Mouse (Mus musculus) adrenal gland, adult 8-10 months (tissue): Measurements from ENCODE around the gene Mfn1. TPM values are rescaled to one million over a fixed set of nuclear protein-coding genes. Genes with fewer than 3 reads are reported as not detected.

Experiments
- DNase-seq: peaks from one replicate; pipeline ENCODE4 v3.0.0; 2022
- total RNA-seq, 4 experiments: library from RNA; stranded (reverse); gene quantifications; 2 replicates each; pipeline ENCODE4 v1.2.4; 2022

Mfn1 gene
- total RNA-seq = 100 to 1,000 TPM in 3 of 4 experiments, 10 to 100 TPM in 1; 93.1 to 124 (median 115) TPM

DNA sequence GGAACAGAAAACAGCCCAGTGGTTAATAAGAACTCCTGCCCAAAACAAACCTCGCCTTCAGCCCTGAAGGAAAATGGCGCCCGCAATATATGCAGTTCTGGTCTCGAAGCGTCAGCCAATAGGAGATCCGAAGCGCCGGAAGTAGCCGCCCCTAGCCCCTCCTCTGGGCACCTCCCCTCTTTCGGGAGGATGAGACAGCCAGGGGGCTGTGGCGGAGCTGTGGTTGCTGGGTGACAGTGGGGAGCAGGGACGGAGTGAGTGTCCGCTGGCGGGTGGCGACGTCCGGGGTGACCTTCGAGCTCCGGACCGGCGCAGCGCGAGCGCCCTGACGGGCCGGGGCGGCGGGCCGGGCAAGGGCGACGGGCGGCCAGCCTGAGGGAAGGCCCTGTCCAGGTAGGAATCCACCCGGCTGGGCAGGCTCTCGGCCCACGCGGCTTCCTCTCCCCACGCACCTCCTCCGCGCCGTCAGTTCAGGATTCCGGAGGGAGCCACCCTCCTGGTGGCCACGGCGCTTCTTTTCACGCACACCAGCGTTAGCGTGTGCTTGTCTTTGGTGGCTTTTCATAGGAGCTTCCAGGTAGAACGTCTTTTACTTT is at the start of gene Mfn1:
Mfn1 (plus strand) TSS at position 163 of the 596 bp plus-strand sequence.
- peak; percentile 97 for DNase-seq

DNA sequence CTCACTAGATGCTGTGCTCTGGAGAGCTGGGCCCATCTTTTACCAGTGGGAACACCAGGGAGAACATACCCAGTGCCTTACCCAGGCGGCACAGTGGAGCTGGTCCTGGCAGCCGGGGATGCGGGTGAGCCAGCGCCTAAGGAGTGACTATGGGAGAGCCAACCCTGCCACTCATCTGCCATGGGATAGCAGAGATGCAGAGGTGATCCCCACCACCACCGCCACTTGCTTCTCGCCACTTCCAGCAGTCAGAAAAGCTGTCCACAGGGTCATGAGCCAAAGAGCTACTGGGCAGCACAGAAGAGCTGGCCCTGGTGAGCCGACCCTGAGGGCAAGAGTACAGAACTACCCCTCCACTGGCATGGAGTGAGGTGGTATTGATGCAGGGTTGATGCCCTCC is 49.3 kb upstream of the Mfn1 start:
- no peak for DNase-seq

DNA sequence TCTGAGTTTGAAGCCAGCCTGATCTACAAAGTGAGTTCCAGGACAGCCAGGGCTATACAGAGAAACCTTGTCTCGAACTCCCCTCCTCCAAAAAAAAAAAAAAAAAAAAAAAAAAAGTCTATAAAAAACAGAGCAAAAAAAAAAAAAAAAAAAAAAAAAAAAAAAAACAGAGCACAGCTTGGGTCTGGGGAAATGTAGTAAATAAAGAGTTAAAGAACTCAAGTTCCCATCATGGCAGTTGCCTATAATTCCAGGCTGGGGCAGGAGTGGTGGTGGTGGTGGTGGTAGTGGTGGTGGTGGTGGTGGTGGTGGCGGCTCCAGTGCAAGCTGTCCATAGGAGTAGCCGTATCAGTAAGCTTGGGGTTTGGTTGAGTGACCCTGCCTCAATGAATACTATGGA is 46.2 kb upstream of the Mfn1 start:
- DNase-seq = no peak

DNA sequence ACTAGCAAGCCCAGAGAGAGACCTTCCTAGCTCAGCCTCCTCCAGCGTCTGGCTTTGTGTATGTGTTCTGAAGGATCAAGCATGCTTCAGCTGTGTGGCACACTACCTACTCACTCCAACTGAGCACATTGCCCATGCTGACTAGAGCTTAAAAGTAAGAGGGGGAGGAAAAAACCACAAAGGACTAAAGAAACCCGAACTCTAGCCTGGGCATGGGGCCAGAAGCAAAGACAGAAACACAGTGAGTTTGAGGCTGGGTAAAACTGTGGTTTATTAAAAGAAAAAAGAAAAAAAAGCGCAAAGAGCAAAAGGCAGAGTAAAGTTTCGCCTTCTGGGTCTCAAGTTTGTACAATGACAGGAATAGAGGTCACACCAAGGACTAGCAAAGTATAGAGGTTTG is 42.7 kb upstream of the Mfn1 start:
- DNase-seq = no peak

DNA sequence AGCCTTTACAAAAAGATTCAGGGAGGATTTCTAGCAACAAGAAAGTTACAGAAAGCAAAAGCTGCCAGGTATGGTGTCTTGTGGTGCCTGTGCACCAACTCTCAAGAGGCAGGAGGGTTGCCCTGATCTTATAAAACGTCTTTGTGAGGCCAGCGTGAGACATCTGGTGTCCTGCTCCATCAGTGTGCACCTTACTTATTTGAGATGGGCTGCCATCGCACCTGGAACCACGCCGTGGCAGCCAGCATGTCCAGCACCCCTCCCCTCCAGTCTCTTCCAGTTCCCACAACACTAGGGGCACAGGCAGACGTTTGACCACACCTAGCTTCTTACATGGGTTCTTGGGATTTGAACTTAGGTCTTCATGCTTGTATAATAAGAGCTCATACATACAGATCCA is 41.1 kb upstream of the Mfn1 start:
- DNase-seq = no peak

DNA sequence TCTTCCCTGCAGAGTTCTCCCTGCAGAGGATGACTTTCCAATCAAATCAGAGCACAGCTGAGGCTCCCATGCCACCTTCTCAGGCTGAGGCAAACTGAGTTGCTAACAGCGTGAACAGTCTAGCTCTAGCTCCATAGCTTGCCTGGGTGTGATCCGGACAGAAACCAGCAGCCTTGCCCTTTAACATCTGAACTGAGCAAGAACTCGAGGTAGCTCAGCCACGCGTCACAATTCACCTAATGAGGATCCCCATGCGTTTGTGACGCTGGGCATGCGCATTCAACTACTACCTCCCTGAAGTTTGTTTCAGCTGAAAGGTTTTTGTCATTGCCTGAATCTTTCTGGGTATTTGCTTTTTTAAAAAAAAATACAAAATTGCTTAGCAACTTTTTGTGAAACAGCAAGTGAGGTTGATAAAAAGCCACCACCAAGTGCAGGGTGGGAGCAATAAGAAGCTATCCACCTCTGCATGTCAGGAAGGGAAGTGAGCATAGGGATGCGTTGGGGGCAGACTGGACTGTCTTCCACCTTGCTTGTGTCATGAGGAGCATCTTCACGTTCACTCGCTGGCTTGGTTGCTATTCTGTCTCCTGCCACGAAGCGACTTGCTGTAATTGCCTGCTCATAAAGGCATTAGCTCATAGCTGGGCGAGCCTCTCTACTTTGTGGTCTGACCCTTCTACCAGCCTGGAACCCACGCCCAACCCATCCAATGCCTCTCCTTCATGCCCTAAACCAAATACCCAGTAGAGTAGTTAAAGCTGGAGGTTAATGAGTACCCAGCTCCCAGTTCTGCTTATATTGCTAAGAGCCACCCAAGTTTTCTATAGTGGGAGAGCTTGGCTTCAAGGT is 39.0 kb upstream of the Mfn1 start:
- no peak for DNase-seq

DNA sequence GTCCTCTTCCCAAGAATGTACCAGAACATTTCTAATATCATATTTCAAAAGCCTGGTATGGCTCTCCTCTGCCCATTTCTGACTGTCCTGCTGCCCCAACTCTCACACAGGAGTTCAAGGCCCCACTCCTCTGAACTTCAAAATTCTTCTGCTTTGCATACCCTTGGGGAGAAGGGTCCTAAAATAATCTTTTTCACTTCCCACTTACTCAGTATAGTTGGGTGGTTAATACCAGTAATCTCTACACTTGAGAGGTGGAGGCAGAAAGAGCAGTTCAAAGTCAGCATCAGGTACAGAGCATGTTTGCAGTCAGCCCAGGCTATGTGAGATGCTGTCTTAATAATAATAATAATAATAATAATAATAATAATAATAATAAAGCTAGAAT is 38.3 kb upstream of the Mfn1 start:
- DNase-seq = no peak

DNA sequence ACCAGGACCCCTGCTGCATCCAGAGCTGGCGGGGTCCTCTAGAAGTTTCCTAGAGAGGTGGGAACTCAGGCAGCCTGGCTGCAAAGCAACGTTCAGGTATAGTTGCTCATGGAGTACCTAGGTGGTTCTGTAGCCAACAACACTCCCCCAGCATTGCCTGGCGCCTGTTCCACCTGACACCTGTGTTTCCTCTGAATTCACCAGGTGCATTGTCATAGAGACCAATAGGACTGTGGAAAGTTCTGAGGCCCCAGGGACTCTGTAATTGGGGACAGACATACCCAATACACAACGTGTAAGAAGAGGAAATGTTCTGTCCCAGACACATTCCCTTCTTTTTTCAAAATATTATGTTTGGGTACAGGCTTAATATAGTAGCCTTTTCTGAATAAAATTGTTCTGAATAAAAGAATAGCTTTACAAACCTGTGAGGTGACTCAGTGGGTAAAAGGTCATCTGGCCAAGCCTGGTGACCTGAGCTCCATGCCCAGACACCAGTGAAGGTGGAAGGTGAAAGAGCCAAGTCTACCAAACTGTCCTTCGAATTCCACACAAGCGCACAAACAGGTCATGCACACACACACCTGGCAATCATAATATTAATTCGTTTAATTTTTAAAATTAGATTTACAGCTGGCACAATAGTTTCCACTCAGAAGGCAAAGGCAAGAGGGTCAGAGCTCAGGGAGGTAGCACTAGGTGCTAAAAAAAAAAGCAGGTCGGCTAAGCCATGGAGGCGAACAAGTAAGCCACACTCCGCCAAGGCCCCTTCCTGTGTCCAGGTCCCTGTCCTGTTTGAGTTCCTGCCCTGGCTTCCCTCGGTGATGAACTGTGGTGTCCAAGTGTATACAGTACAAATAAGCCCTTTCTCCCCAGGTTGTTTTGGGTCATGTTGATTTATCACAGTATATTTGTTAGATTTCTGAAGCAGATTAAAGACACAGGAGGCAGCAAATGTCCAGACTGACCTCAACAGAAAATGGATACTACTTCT is 36.9 kb upstream of the Mfn1 start, which contains the start of gene Kcnmb3:
Kcnmb3 (minus strand) TSS at position 135 of the 994 bp plus-strand sequence.
- DNase-seq = no peak

DNA sequence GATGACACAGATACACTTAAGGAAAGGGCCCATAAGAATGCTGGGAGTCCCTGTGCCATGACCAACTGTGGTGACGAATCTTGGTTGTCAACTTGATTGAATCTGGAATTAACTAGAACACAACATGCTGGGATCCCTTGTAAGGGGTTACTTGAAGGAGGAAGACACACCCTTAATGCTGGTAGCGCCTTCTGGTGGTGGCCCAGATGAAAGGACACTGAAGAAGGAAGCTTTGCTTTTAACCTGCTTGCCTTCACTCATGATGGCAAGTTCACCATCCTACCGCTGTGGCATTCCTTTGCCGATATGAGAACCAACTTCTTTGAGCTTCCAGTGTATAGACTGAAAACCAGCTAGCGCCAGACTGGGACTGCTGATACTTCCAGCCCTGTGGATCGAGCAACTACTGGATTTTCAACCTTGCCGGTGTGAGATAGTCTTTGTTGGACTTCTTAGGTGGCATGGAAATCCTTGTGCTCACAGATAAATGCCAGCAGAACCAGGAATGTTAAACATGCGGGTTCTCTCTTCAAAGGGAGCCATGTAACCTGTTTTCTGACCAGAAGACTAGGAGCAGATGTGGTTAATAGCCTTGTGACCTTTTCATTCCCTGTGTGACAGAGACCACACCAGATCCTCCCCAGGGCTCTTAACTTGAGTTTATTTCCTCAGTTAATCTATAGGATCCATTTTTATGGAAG is 34.7 kb upstream of the Mfn1 start:
- no peak for DNase-seq

DNA sequence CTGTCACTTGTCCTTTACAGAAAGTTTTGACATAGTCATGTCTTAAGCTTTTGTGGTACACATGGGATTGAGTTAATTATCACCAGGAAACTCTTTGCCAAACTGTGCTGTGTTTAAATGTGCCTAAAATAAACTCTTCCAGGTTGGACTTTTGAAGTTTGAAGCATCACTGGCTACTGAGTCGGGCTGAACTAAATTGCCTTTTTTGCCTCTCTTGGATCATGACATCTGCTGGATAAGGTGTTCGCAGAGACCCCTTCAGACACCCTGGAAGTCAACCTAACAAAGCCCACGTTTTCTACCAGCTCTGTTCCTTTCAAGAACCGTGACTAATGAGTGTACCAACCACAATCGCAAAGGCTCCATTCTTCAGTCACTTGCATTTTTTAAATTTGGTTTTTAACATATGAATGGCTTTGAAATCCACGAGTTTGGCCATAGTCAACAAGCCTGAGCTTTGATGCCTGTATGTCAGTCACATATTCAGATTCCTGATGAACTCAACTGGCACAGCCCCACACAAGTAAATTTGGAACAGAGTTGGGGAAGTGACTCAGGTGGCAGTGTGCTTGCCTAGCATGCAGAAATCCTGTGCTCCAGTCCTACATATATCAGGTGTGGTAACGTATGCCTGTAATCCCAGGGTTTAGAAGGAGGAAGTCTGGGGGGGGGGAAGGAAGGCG is 34.0 kb upstream of the Mfn1 start:
- no peak for DNase-seq

DNA sequence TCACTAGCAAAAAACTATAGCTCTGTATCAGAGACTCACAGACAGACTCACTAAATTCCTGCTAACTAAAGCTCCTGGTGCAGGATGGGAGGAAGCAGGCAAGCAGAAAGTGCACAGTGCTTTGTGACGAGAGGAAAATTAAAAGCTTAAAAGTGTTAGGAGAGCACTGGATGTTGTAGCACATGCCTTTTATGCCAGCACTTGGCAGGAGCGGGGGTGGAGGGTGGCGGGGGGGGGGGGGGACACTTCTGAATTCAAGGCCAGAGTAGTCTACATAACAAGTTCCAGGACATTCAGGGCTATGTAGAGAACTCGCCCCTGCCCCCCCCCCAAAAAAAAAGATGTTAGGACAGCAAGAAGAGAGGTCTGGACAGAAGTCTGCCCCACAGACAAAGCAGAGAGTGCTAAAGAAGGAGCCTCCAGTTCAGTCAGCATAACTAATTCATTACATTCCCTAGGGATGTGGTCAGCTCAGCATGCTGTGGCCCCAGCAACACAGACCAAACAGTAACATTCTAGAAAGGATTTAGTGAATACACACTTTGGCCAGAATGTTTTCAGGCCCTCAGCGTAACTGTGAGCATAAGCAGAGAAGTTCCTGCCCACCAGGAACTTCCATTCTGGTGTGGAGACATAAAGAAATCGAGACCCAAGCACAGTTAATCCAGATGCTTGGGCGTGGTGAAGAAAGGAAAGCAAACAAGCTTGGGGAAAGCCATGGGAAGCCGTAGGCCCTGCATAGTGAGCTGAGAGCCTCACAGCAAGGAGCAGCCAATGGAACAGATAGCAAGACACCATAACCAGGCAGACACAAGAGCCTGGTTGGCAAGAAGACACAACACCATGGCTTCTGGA is 33.2 kb upstream of the Mfn1 start:
- DNase-seq = no peak

DNA sequence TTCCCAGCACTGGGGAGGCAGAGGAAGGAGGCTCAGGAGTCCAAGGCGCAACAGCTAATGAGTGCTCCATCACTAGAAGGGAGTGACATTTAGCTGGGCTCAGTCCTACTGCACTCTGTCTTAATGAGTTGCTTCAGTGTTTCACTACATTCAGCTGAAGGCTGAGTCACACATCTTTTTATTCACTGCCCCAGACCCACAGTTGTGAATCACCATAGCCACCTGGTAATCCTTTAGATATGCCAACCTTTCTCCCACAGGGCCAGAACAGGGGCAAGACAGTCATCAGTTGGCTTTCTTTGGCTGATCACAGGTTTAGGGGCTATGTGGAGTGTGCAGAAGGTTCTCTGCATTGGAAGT is 32.6 kb upstream of the Mfn1 start:
- no peak for DNase-seq

DNA sequence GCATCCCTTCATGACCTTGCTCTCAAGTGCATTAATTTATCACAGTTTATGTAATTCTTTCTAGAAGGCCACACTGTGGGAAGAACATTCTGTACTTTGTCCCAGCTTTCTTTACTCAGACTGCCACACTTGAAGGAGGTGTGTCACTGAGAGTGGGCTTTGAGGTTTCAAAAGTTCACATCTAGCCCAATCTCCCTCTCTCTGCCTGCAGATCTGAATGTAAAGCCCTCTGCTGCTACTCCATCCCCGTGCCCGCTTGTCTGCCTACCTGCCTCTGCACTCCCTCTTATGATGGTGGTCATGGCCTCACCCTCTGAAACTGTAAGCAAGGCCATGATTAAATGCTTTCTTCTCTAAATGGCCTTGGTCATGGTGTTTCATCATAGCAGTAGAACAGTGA is 28.9 kb upstream of the Mfn1 start:
- DNase-seq = peak; percentile 32

DNA sequence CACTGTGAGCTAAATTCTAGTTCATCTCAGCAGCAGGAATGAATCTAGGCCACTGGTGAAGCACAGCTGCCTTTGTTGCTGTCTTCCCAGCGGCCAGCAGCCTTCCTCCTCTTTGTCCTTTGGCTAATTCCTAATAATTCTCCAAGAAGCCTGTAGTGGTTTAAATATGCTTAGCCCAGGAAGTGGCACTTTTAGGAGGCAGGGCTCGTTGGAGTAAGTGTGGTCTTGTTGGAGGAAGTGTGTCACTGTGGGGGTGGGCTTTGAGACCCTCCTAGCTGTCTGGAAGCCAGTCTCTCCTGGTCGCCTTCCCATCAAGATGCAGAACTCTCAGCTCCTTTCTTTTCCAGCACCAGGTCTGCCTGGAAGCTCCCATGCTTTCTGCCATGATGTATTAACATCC is 23.4 kb upstream of the Mfn1 start:
- DNase-seq = no peak

DNA sequence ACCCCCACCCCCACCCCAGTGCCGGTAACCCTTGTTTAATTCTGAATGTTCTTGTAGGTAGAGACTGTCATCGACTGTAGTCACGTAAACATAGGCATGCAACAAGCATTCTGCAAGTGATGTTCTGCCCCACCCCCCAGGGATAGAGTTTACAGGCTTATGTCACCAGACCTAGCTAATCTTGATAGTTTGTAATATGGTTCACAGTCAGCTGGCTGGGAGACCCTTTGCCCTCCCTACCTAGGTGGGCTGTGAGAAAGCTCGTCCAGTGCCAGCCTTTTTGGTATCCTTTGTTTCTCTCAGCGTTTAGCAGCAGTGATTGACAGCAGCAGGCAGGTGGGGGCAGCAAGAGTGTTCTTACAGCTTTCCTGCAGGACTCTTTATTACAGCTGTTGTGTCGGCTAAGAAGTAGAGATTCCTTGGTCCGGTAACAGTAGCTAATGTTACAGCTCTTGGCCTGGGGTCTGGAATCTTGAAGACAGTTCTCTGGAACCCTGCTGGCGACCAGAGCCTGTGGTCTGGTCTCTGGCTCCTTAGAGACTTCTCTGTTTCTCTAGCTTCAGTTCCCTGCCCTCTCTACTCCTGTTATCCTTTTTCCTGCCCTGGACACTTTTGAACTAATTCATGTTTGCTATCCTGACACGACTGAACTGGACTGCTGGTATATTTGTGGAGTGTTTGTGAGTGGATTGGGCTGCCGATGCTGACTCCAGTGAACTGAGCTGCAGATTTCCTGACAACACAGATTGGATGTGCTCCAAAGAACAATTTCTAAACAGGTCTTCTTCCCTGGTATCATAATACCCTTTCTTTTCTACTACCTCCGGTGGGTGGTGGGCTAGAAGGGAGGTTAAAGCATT is 22.7 kb upstream of the Mfn1 start:
- no peak for DNase-seq

DNA sequence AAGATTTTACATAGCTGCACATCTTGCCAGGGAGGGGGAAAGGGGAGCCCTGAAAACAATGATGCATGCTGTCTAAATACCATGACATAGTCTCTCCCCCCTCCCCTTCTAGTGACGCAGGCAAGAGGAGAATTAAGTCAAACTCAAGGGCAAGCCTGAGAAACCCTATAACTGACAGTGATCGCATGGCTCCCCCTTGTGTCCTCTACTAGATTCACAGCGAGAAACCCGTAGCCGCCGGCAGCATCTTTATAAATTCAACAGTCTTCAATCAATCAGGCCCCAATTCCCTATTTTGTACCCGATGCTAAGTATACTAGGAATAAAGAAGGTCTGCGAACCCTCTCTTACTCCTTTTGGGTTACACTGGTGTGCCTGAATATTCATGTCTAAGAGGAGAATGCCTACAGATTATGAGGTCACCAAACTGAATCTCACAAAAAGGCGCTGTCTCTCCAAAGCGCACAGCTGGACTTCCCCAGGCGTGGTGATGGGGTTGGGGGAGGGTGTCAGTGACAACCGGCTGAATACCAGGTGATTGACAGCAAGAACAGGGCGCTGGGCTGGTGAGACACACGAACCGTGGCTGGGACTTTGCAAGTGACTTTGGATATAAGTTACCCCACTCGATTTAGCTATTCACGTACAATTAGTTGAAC is 20.5 kb upstream of the Mfn1 start:
- DNase-seq = peak; percentile 54

DNA sequence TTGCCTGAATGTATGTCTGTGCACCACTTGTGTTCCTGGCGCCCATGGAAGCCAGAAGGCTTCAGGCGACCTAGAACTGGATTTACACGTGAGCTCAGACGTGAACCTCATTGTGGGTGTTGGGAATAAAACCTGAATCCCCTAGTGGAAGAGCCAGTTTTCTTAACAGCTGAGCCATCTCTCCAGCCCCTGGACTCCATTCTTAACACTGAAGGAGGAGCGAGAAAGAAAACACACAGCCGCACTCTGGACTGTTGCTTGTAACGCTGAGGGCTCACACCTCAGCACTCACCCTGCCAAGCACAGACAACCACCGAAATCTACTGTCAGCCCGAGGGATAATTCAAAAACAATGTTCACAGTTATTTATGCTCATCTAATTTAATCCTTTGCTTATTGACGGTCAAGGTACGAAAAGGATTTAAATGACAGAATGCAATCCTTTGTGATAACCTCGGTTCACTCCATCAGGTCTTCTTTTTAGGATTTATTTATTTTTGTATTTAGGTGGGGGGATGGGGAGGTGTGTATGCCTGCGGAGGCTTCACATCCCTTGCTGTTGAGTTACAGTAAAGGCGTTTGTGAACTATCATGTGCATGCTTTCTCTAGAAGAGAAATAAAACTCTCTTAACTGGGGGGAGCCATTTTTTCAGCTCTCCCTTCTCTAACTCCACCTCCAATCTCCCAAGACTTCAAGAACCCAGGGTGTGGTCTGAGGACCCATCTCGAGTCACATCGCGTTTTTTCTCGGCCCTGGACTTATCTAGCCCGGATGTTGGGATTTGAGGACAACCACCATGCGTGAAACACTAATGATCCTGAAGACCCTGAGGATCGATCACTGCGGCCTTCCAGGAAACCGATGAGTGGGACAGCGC is 19.5 kb upstream of the Mfn1 start, which contains the start of gene Zfp639:
Zfp639 (plus strand) TSS at position 764 of the 879 bp plus-strand sequence.
- no peak for DNase-seq
